Mouse (Mus musculus): ENCODE measurements around the gene Tmem222. TPM values are rescaled to one million over a fixed set of nuclear protein-coding genes. Genes with fewer than 3 reads are reported as not detected.

Tmem222 gene
- polyA plus RNA-seq, 1 experiment = 28.5 TPM

GRCm38 (mm10) chr4:133240490-133240921, 37.1 kb downstream of the Tmem222 start, which contains the start of gene Map3k6:
TSS of gene Map3k6 (plus strand) at chr4:133240818.
- H3K27me3 ChIP-seq (ENCODE audit: control insufficient read depth, insufficient read depth, low read length, poor library complexity, severe bottlenecking) = no peaks in the 10 kb centered on the region

GRCm38 (mm10) chr4:133237911-133238310, 39.7 kb downstream of the Tmem222 start:
- Histone ChIP-seq H3K27me3 (ENCODE audit: control insufficient read depth, insufficient read depth, low read length, poor library complexity, severe bottlenecking) (no peaks in the 10 kb centered on the region), H3K27ac (ENCODE audit: insufficient read depth, low read length) (no peak overlapping the region), H3K4me3 (ENCODE audit: low read depth, low read length) (no peak overlapping the region), H3K36me3 (ENCODE audit: control insufficient read depth, insufficient read depth, low read length, poor library complexity, severe bottlenecking) (no peaks in the 10 kb centered on the region), H3K9ac (ENCODE audit: low read depth, poor library complexity, severe bottlenecking) (no peak overlapping the region), H3K9me3 (replicated peaks; ENCODE audit: control insufficient read depth, insufficient read depth, low read length, poor library complexity, severe bottlenecking) (no peaks in the 10 kb centered on the region), H3K4me1 (ENCODE audit: control insufficient read depth, insufficient read depth, low read length) (no peaks in the 10 kb centered on the region)
- TF ChIP-seq EP300 (IDR thresholded peaks at IDR 0.05; ENCODE audit: insufficient read depth, low read depth, low read length) (no peak), CTCF (IDR thresholded peaks at IDR 0.05; ENCODE audit: low read depth, low read length) (no peak), POLR2A (IDR thresholded peaks at IDR 0.05; ENCODE audit: insufficient read depth, low read length) (no peak)

More at GRCm38 (mm10) chr4:133240490-133240921, 37.1 kb downstream of the Tmem222 start, which contains the start of gene Map3k6:
- Histone ChIP-seq H3K27ac (ENCODE audit: insufficient read depth, low read length) (peak within 1 kb of the TSS; percentile 48; the same call in 1 of the 2 replicates), H3K4me3 (ENCODE audit: low read depth, low read length) (peak within 1 kb of the TSS; percentile 97), H3K9ac (ENCODE audit: low read depth, poor library complexity, severe bottlenecking) (peak within 1 kb of the TSS; percentile 76), H3K4me1 (ENCODE audit: control insufficient read depth, insufficient read depth, low read length) (no peaks in the 10 kb centered on the region), H3K36me3 (ENCODE audit: control insufficient read depth, insufficient read depth, low read length, poor library complexity, severe bottlenecking) (no peaks in the 10 kb centered on the region), H3K9me3 (replicated peaks; ENCODE audit: control insufficient read depth, insufficient read depth, low read length, poor library complexity, severe bottlenecking) (no peaks in the 10 kb centered on the region)
- peak; percentile 66; the same call in 1 of the 2 replicates for TF ChIP-seq EP300 (IDR thresholded peaks at IDR 0.05; ENCODE audit: insufficient read depth, low read depth, low read length)
- TF ChIP-seq CTCF (IDR thresholded peaks at IDR 0.05; ENCODE audit: low read depth, low read length) = no peak

- Histone ChIP-seq H3K27ac (ENCODE audit: insufficient read depth, low read length) (no peak overlapping the region), H3K4me1 (ENCODE audit: control insufficient read depth, insufficient read depth, low read length) (no peaks in the 10 kb centered on the region), H3K36me3 (ENCODE audit: control insufficient read depth, insufficient read depth, low read length, poor library complexity, severe bottlenecking) (no peaks in the 10 kb centered on the region), H3K9me3 (replicated peaks; ENCODE audit: control insufficient read depth, insufficient read depth, low read length, poor library complexity, severe bottlenecking) (no peaks in the 10 kb centered on the region), H3K4me3 (ENCODE audit: low read depth, low read length) (no peak overlapping the region), H3K27me3 (ENCODE audit: control insufficient read depth, insufficient read depth, low read length, poor library complexity, severe bottlenecking) (no peaks in the 10 kb centered on the region), H3K9ac (ENCODE audit: low read depth, poor library complexity, severe bottlenecking) (no peak overlapping the region)
- TF ChIP-seq CTCF (IDR thresholded peaks at IDR 0.05; ENCODE audit: low read depth, low read length) (no peak), POLR2A (IDR thresholded peaks at IDR 0.05; ENCODE audit: insufficient read depth, low read length) (no peak)
These were observed 42.2 kb downstream of the Tmem222 start for GRCm38 (mm10) chr4:133235415-133235814.

GRCm38 (mm10) chr4:133234771-133235170, 42.8 kb downstream of the Tmem222 start:
- no peaks in the 10 kb centered on the region for H3K27me3 ChIP-seq (ENCODE audit: control insufficient read depth, insufficient read depth, low read length, poor library complexity, severe bottlenecking)
- no peak overlapping the region for H3K4me3 ChIP-seq (ENCODE audit: low read depth, low read length)
- TF ChIP-seq EP300 (IDR thresholded peaks at IDR 0.05; ENCODE audit: insufficient read depth, low read depth, low read length) (no peak), POLR2A (IDR thresholded peaks at IDR 0.05; ENCODE audit: insufficient read depth, low read length) (no peak), CTCF (IDR thresholded peaks at IDR 0.05; ENCODE audit: low read depth, low read length) (no peak)
- H3K9me3 ChIP-seq (replicated peaks; ENCODE audit: control insufficient read depth, insufficient read depth, low read length, poor library complexity, severe bottlenecking) = no peaks in the 10 kb centered on the region
- no peak overlapping the region for H3K9ac ChIP-seq (ENCODE audit: low read depth, poor library complexity, severe bottlenecking)
- no peaks in the 10 kb centered on the region for H3K36me3 ChIP-seq (ENCODE audit: control insufficient read depth, insufficient read depth, low read length, poor library complexity, severe bottlenecking)
- no peak overlapping the region for H3K27ac ChIP-seq (ENCODE audit: insufficient read depth, low read length)
- H3K4me1 ChIP-seq (ENCODE audit: control insufficient read depth, insufficient read depth, low read length) = no peaks in the 10 kb centered on the region

DNA sequence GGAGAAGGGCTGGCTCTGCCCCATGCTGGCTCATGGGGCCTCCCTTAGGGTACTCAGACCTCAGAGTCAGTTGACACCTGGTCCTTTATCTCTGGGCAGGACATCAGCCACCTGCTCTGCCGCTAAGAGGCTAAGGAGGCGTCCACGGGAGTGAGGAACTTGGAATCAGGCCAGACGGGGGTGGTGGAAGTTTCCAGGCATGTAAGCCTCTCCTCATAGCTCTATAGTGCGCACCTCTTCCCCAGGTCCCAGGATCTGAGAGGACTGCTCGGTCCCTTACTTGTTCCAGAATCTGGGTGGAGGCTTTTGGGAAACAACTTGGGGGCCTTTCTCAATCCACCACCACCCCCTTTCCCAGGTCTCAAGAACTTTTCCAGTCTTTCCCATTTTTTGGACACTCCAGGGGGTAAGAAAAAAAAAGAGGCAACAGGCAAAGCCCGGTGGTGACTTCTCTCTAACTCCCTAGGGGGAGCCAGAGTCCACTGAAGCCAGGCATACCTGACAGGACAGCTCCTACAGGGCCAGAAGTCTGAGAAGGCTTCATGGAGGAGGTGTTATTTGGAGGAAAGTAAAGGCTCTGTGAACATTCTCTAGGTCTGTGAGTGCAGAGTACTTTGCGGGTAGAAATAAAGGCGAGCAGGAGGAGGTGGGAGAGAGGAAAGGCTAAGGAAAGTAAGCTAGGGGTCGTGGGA, 44.2 kb downstream of the Tmem222 start:
- no peak overlapping the region for H3K9ac ChIP-seq (ENCODE audit: low read depth, poor library complexity, severe bottlenecking)
- no peak overlapping the region for H3K27ac ChIP-seq (ENCODE audit: insufficient read depth, low read length)
- no peaks in the 10 kb centered on the region for H3K36me3 ChIP-seq (ENCODE audit: control insufficient read depth, insufficient read depth, low read length, poor library complexity, severe bottlenecking)
- H3K4me1 ChIP-seq (ENCODE audit: control insufficient read depth, insufficient read depth, low read length) = no peaks in the 10 kb centered on the region
- H3K4me3 ChIP-seq (ENCODE audit: low read depth, low read length) = no peak overlapping the region
- no peaks in the 10 kb centered on the region for H3K9me3 ChIP-seq (replicated peaks; ENCODE audit: control insufficient read depth, insufficient read depth, low read length, poor library complexity, severe bottlenecking)
- no peaks in the 10 kb centered on the region for H3K27me3 ChIP-seq (ENCODE audit: control insufficient read depth, insufficient read depth, low read length, poor library complexity, severe bottlenecking)
- TF ChIP-seq CTCF (IDR thresholded peaks at IDR 0.05; ENCODE audit: low read depth, low read length) (peak; percentile 81), EP300 (IDR thresholded peaks at IDR 0.05; ENCODE audit: insufficient read depth, low read depth, low read length) (no peak)

DNA sequence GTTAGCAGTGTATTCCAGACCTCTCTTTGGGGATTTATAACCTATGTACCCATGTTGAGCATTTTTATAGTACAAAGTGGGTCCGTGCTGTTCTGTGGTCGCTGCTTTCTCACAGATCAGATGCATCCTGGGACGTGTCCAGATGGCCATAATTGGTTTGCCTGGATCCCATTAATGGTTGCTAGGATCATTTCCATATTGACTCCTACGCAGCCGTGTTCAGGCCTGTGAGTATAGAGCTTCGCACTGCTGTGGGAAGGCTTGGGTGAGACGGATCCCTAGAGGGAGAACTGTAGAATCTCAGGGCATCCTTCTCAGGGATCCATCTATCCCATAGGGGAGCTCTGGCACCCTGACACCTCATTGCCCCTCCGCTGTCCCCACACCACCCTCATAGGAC, 48.0 kb downstream of the Tmem222 start:
- H3K27ac ChIP-seq (ENCODE audit: insufficient read depth, low read length) = no peak overlapping the region

More for the DNA sequence above, 48.0 kb downstream of the Tmem222 start:
- peaks cover 5% of the 10 kb centered on the region for H3K4me1 ChIP-seq (ENCODE audit: control insufficient read depth, insufficient read depth, low read length)
- H3K27me3 ChIP-seq (ENCODE audit: control insufficient read depth, insufficient read depth, low read length, poor library complexity, severe bottlenecking) = no peaks in the 10 kb centered on the region
- no peaks in the 10 kb centered on the region for H3K36me3 ChIP-seq (ENCODE audit: control insufficient read depth, insufficient read depth, low read length, poor library complexity, severe bottlenecking)
- no peak overlapping the region for H3K4me3 ChIP-seq (ENCODE audit: low read depth, low read length)
- TF ChIP-seq CTCF (IDR thresholded peaks at IDR 0.05; ENCODE audit: low read depth, low read length) = no peak
- TF ChIP-seq EP300 (IDR thresholded peaks at IDR 0.05; ENCODE audit: insufficient read depth, low read depth, low read length) = no peak
- TF ChIP-seq POLR2A (IDR thresholded peaks at IDR 0.05; ENCODE audit: insufficient read depth, low read length) = no peak
- H3K9ac ChIP-seq (ENCODE audit: low read depth, poor library complexity, severe bottlenecking) = no peak overlapping the region
- H3K9me3 ChIP-seq (replicated peaks; ENCODE audit: control insufficient read depth, insufficient read depth, low read length, poor library complexity, severe bottlenecking) = no peaks in the 10 kb centered on the region

Measured in ES-Bruce4 (cell line).